Mouse (Mus musculus): ENCODE results near the gene Fut2. TPM values are rescaled to one million over a fixed set of nuclear protein-coding genes. Genes with fewer than 3 reads are reported as not detected.

Fut2 gene
- polyA plus RNA-seq, 1 experiment, result 0.09 TPM

DNA sequence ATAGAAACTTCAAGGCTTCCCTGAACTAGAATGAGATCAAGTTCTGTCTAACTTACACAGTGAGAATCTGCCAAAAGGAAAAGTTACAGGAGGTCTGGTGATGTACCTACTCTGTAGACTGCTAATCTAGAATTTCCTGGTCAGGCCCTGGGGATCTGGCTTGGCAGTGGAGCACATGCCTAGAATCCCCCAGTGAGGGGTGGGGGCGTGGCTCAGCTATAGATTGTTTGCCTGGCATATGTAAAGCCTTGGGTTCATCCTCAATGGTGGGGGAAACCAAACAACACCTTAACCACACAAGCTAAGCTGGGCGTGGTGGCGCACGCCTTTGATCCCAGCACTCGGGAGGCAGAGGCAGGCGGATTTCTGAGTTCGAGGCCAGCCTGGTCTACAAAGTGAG, 31.7 kb upstream of the Fut2 start:
- Histone ChIP-seq H3K4me3 (replicated peaks) (no peak overlapping the region), H3K36me3 (ENCODE audit: control insufficient read depth) (no peaks in the 10 kb centered on the region), H3K27me3 (ENCODE audit: control insufficient read depth) (peaks cover 50% of the 10 kb centered on the region), H3K9me3 (ENCODE audit: control insufficient read depth, low read length) (peaks cover 2% of the 10 kb centered on the region; the same call in 1 of the 2 replicates), H3K4me1 (ENCODE audit: control insufficient read depth) (no peaks in the 10 kb centered on the region; the same call in 1 of the 2 replicates)
- TF ChIP-seq GATA1 (IDR thresholded peaks at IDR 0.05; ENCODE audit: low read length), result no peak
- no peak for TF ChIP-seq TAL1 (IDR thresholded peaks at IDR 0.05; ENCODE audit: low read length)

DNA sequence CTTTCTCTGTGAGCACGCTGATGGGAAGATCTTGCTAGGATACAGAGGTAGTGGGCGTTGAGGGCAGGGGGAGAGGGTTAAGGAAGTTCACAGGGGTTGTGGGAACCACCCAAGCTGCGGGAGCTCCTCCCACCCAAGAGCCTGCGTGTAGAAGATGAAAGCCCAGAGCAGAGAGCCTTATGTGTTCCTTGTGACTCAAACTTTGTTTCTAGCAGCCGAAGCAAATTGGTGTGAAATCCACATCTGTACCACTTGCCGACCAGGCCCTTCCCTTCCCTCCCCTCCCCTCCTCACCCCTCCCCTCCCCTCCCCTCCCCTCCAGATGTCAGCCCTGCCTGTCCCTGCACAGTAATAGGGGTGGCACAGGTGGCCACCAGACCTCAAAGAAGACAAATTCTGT, 28.9 kb upstream of the Fut2 start:
- H3K4me1 ChIP-seq (ENCODE audit: control insufficient read depth), result no peaks in the 10 kb centered on the region; the same call in 1 of the 2 replicates
- H3K27me3 ChIP-seq (ENCODE audit: control insufficient read depth), result peaks cover 24% of the 10 kb centered on the region
- H3K9me3 ChIP-seq (ENCODE audit: control insufficient read depth, low read length), result no peaks in the 10 kb centered on the region; the same call in 1 of the 2 replicates
- H3K4me3 ChIP-seq (replicated peaks), result no peak overlapping the region
- TF ChIP-seq GATA1 (IDR thresholded peaks at IDR 0.05; ENCODE audit: low read length), result no peak
- no peak for TF ChIP-seq TAL1 (IDR thresholded peaks at IDR 0.05; ENCODE audit: low read length)
- H3K36me3 ChIP-seq (ENCODE audit: control insufficient read depth), result no peaks in the 10 kb centered on the region

DNA sequence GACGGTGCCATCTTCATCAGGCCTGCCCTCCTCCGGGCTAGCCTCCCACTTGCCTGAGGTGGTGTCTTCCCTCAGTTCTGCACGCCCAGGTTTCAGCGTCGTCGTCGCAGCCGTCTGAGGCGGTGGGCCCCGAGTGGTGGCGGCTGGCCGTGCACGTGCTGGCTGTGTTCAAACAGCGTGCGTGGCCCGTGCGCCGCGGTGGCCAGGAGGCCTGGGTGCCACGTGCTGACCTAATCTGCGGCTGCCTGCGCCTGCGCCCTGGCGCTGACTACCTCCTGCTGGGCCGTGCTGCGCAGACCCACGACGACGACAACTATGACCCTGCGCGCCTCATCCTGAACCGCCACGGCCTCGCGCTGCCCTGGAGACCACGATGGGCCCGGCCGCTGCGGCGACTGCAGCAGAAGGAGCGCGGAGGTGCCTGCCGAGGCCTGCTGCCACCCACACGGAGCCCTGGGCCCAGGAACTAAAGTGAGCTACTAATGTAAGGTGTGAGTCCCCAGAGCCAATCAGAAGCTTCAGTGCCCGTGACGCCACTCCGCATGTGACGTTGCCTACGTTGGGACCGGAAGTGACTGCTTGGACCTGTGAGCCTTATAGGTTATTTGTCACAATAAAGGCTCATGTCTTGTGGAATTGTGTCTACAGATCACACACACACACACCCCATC, 27.9 kb upstream of the Fut2 start, which contains the start of gene Sec1:
TSS of gene Sec1 (minus strand) at position 482 of the 671 bp plus-strand sequence.
- H3K9me3 ChIP-seq (ENCODE audit: control insufficient read depth, low read length), result no peaks in the 10 kb centered on the region
- TF ChIP-seq TAL1 (IDR thresholded peaks at IDR 0.05; ENCODE audit: low read length) (no peak), GATA1 (IDR thresholded peaks at IDR 0.05; ENCODE audit: low read length) (no peak)
- no peaks in the 10 kb centered on the region for H3K36me3 ChIP-seq (ENCODE audit: control insufficient read depth)

DNA sequence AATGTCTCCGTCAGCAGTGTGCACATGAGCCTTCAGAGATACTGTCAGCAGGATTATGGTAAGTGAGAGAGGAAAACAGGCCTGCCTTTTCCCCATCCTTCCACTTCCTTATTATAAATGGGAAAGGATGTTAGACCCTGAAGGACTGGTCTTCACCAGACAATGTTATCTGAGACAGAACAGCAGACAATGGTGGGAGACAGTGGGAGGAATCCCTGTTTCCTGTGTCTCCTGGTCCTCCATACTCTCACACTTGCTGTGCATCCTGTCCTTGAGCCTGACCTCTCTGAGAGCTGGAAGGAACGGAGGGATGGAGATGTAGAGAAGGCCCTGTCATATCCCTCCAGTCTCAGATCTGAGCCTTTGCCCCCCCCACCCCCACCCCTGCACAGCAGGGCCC, 26.2 kb upstream of the Fut2 start:
- Histone ChIP-seq H3K9me3 (ENCODE audit: control insufficient read depth, low read length) (no peaks in the 10 kb centered on the region), H3K4me3 (replicated peaks) (no peak overlapping the region), H3K27me3 (ENCODE audit: control insufficient read depth) (no peaks in the 10 kb centered on the region; the same call in 1 of the 2 replicates), H3K4me1 (ENCODE audit: control insufficient read depth) (no peaks in the 10 kb centered on the region; the same call in 1 of the 2 replicates), H3K36me3 (ENCODE audit: control insufficient read depth) (no peaks in the 10 kb centered on the region)
- no peak for TF ChIP-seq GATA1 (IDR thresholded peaks at IDR 0.05; ENCODE audit: low read length)
- no peak for TF ChIP-seq TAL1 (IDR thresholded peaks at IDR 0.05; ENCODE audit: low read length)

More for the DNA sequence above, 27.9 kb upstream of the Fut2 start, which contains the start of gene Sec1:
- Histone ChIP-seq H3K4me1 (ENCODE audit: control insufficient read depth) (no peaks in the 10 kb centered on the region; the same call in 1 of the 2 replicates), H3K4me3 (replicated peaks) (no peak within 1 kb of the TSS), H3K27me3 (ENCODE audit: control insufficient read depth) (peaks cover 13% of the 10 kb centered on the region)

DNA sequence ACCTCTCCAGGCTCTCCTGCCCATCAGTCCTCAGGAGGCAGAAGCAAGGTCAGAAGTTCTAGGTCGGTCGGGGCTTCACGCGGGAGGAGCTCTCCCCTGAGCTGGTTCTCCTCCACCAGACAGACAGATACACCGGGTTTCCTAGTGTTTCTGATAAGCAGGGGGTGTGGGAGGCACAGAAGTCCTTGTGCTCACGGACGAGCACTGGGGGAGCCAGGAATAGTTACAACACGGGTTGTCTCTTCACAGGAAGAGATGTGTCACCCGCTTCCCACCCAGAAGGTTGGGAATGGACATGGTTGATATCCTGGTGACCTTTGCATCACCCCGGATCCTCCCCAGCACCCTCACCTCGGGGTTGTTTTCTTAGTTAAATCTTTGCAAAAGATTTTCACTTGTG, 23.6 kb upstream of the Fut2 start:
- H3K4me3 ChIP-seq (replicated peaks), result no peak overlapping the region
- no peaks in the 10 kb centered on the region for H3K36me3 ChIP-seq (ENCODE audit: control insufficient read depth)
- no peak for TF ChIP-seq TAL1 (IDR thresholded peaks at IDR 0.05; ENCODE audit: low read length)
- TF ChIP-seq GATA1 (IDR thresholded peaks at IDR 0.05; ENCODE audit: low read length), result no peak
- no peaks in the 10 kb centered on the region for H3K9me3 ChIP-seq (ENCODE audit: control insufficient read depth, low read length)
- no peaks in the 10 kb centered on the region; the same call in 1 of the 2 replicates for H3K4me1 ChIP-seq (ENCODE audit: control insufficient read depth)
- no peaks in the 10 kb centered on the region; the same call in 1 of the 2 replicates for H3K27me3 ChIP-seq (ENCODE audit: control insufficient read depth)

DNA sequence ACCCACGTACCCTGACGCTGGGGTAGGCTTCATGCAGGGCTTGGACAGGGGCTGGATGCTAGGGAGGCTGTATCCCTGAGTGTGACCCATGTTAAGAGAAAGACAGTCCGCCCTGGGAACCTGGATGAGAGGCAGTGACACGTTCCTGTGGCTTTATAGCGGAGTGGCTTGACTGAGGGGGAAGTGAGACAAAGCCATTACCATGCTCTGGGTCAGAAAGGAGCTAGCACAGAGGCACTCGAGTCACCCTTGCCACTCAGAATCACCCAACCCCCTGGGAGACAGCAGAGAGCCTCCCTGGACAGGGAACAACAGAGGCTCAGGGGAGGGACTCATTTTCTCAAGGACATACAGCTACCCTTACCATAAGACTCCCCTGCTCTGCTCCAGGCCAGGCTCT, 22.9 kb upstream of the Fut2 start:
- Histone ChIP-seq H3K4me1 (ENCODE audit: control insufficient read depth) (no peaks in the 10 kb centered on the region; the same call in 1 of the 2 replicates), H3K27me3 (ENCODE audit: control insufficient read depth) (no peaks in the 10 kb centered on the region; the same call in 1 of the 2 replicates), H3K36me3 (ENCODE audit: control insufficient read depth) (no peaks in the 10 kb centered on the region), H3K9me3 (ENCODE audit: control insufficient read depth, low read length) (no peaks in the 10 kb centered on the region), H3K4me3 (replicated peaks) (no peak overlapping the region)
- TF ChIP-seq TAL1 (IDR thresholded peaks at IDR 0.05; ENCODE audit: low read length) (no peak), GATA1 (IDR thresholded peaks at IDR 0.05; ENCODE audit: low read length) (no peak)

DNA sequence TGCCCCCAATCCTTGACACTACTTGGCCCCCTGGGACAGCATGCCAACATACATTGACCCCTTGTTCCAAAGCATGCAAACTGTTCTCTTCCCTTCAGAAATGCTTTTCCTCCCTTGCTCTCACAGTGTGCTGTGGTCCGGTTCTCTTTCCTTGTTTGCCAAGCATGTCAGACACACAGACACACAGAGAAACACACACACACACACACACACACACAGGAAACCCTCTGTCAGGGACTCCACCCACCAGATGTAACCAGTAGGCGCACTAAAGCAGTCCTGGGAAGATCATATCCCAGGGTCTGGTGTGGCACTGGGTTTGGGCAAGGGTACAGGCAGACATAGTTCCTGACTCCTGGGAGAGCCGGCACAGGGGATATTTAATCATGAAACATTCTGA, 20.6 kb upstream of the Fut2 start:
- Histone ChIP-seq H3K4me3 (replicated peaks) (no peak overlapping the region), H3K4me1 (ENCODE audit: control insufficient read depth) (peaks cover 9% of the 10 kb centered on the region), H3K9me3 (ENCODE audit: control insufficient read depth, low read length) (no peaks in the 10 kb centered on the region), H3K36me3 (ENCODE audit: control insufficient read depth) (no peaks in the 10 kb centered on the region), H3K27me3 (ENCODE audit: control insufficient read depth) (no peaks in the 10 kb centered on the region)
- no peak for TF ChIP-seq GATA1 (IDR thresholded peaks at IDR 0.05; ENCODE audit: low read length)
- no peak for TF ChIP-seq TAL1 (IDR thresholded peaks at IDR 0.05; ENCODE audit: low read length)

DNA sequence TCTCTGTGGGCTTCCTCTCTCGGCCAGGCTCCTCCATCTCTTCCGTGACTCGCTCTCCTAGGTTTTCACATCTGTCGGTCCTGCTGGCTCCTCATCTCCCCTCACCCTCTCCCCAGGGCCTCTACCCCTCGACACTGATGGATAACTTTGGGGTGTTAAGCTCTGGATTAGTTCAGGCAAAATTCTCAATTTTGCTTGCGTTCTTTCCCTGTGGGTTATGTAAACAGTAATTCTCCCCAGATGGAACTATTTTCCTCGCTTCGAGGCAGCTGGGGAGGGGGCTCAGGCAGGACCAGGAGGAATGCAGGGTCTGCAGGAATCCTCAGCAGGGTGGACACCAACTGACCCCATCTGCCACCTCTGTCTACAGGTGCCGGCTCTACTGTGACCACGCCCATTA, 19.6 kb upstream of the Fut2 start:
- Histone ChIP-seq H3K4me1 (ENCODE audit: control insufficient read depth) (peaks cover 10% of the 10 kb centered on the region), H3K36me3 (ENCODE audit: control insufficient read depth) (no peaks in the 10 kb centered on the region), H3K27me3 (ENCODE audit: control insufficient read depth) (no peaks in the 10 kb centered on the region), H3K4me3 (replicated peaks) (no peak overlapping the region), H3K9me3 (ENCODE audit: control insufficient read depth, low read length) (no peaks in the 10 kb centered on the region)
- no peak for TF ChIP-seq GATA1 (IDR thresholded peaks at IDR 0.05; ENCODE audit: low read length)
- TF ChIP-seq TAL1 (IDR thresholded peaks at IDR 0.05; ENCODE audit: low read length), result no peak

DNA sequence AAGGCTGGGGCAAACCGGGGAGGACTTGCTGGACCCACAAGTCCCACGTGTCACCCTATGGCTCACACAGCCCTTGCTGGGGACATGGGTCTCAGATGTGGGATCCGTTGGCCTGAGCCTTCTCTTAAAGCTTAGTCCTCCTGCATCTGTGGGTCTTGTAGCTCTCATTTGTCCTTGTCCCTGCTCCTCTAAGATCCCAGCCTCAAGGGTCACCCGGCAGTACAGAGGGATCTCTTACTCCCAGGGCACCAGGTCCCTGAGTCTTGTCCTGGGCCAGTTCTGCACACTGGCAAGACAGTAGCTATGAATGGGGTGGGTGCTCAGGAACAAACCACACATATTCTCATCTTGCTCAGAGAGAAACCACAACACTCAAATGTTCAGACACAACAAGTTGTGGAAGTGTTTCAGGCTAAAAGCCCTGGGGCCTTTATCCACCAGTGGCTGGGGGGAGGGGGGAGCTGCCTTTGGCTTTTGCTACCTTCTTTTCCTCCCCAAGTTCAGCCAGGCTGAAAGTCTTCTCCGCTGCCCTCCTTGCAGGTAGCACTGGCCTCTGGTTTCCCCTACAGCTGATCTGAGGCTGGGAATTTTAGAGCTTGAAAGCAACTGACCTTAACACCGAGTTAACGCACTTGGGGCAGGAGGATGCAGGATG, 17.3 kb upstream of the Fut2 start, which contains the start of gene Ntn5:
TSS of gene Ntn5 (plus strand) at position 627 of the 655 bp plus-strand sequence.
- Histone ChIP-seq H3K27me3 (ENCODE audit: control insufficient read depth) (no peaks in the 10 kb centered on the region), H3K9me3 (ENCODE audit: control insufficient read depth, low read length) (no peaks in the 10 kb centered on the region), H3K4me3 (replicated peaks) (no peak within 1 kb of the TSS), H3K4me1 (ENCODE audit: control insufficient read depth) (peaks cover 10% of the 10 kb centered on the region), H3K36me3 (ENCODE audit: control insufficient read depth) (no peaks in the 10 kb centered on the region)
- no peak for TF ChIP-seq TAL1 (IDR thresholded peaks at IDR 0.05; ENCODE audit: low read length)
- TF ChIP-seq GATA1 (IDR thresholded peaks at IDR 0.05; ENCODE audit: low read length), result no peak
